Mouse (Mus musculus) G1E-ER4 (cell line): ENCODE measurements around the gene Aip. TPM values are rescaled to one million over a fixed set of nuclear protein-coding genes. Genes with fewer than 3 reads are reported as not detected.

ENCODE experiments used
- GATA1 ChIP-seq: IDR thresholded peaks from one replicate; pipeline ENCODE4 v1.8.0; 2012; ENCODE audit warnings: low read length, inconsistent platforms
- polyA plus RNA-seq: library from polyadenylated mRNA; stranded (reverse); fragments of >175 nt; gene quantifications from 2 replicates; pipeline ENCODE4 v1.2.3, GENCODE M21; 2012

Aip gene
- polyA plus RNA-seq, 1 experiment, result 105 TPM

- TF ChIP-seq GATA1, result no peak
Measured at GRCm38 (mm10) chr19:4093772-4094171, 31.9 kb downstream of the Aip start.

GRCm38 (mm10) chr19:4092750-4093149, 32.9 kb downstream of the Aip start:
- TF ChIP-seq GATA1, result no peak

GRCm38 (mm10) chr19:4091383-4091782, 34.3 kb downstream of the Aip start:
- TF ChIP-seq GATA1, result no peak

- no peak for TF ChIP-seq GATA1
Measured at GRCm38 (mm10) chr19:4090446-4090845, 35.2 kb downstream of the Aip start.

- no peak for TF ChIP-seq GATA1
Measured at GRCm38 (mm10) chr19:4089128-4089527, 36.5 kb downstream of the Aip start.

- TF ChIP-seq GATA1, result no peak
Measured at GRCm38 (mm10) chr19:4088146-4088545, 37.5 kb downstream of the Aip start.

- TF ChIP-seq GATA1, result no peak
Measured at GRCm38 (mm10) chr19:4087090-4087489, 38.6 kb downstream of the Aip start.

GRCm38 (mm10) chr19:4086156-4086555, 39.5 kb downstream of the Aip start:
- no peak for TF ChIP-seq GATA1

- no peak for TF ChIP-seq GATA1
Measured at GRCm38 (mm10) chr19:4084984-4085383, 40.7 kb downstream of the Aip start.

- TF ChIP-seq GATA1, result no peak
Measured at GRCm38 (mm10) chr19:4083826-4084225, 41.8 kb downstream of the Aip start.

- no peak for TF ChIP-seq GATA1
Measured at GRCm38 (mm10) chr19:4083316-4083715, 42.3 kb downstream of the Aip start.

- no peak for TF ChIP-seq GATA1
Measured at GRCm38 (mm10) chr19:4082219-4082965, 43.3 kb downstream of the Aip start.

- no peak for TF ChIP-seq GATA1
Measured at GRCm38 (mm10) chr19:4081394-4081793, 44.3 kb downstream of the Aip start, which contains the start of gene Cabp2. Gene Cabp2, plus strand, starts transcription at chr19:4081578.

GRCm38 (mm10) chr19:4080511-4081009, 45.1 kb downstream of the Aip start:
- TF ChIP-seq GATA1, result no peak

GRCm38 (mm10) chr19:4079594-4079993, 46.1 kb downstream of the Aip start:
- no peak for TF ChIP-seq GATA1

GRCm38 (mm10) chr19:4075531-4075930, 50.1 kb downstream of the Aip start:
- no peak for TF ChIP-seq GATA1

GRCm38 (mm10) chr19:4072706-4073424, 52.8 kb downstream of the Aip start:
- no peak for TF ChIP-seq GATA1

- TF ChIP-seq GATA1, result no peak
Measured at GRCm38 (mm10) chr19:4071406-4071805, 54.3 kb downstream of the Aip start.
